Mouse (Mus musculus): ENCODE measurements around the gene Prcp. TPM values are rescaled to one million over a fixed set of nuclear protein-coding genes. Genes with fewer than 3 reads are reported as not detected.

Prcp gene
- polyA plus RNA-seq (2015; fragmentation: Nextera tagmentation; extraction: Ambion mirVana), result 12.7 and 13.5 TPM in 2 replicates

- WGBS (ENCODE audit: insufficient replicate concordance), result under 1% methylated on average over 53 of the region's 53 CpGs
- H3K4me1 ChIP-seq (replicated peaks), result peaks cover 61% of the 10 kb centered on the region
- H3K9ac ChIP-seq, result peak within 1 kb of the TSS; percentile 87
- 0 out of 2 replicates have a peak, but pooled peaks cover 8% of the 10 kb centered on the region for H3K36me3 ChIP-seq (replicated peaks)
- ATAC-seq (ENCODE audit: insufficient read depth), result peak; percentile 77
- peak within 1 kb of the TSS; percentile 84 for H3K4me3 ChIP-seq (replicated peaks)
- H3K9me3 ChIP-seq (replicated peaks), result no peaks in the 10 kb centered on the region
- no peaks in the 10 kb centered on the region for H3K27me3 ChIP-seq
- H3K4me2 ChIP-seq, result peak within 1 kb of the TSS; percentile 97
- peak within 1 kb of the TSS; percentile 99 for H3K27ac ChIP-seq (replicated peaks)
Observed at GRCm38 (mm10) chr7:92874116-92874675, at the start of gene Prcp, which contains the start of gene Ddias. Gene Prcp (plus strand): TSS chr7:92874470. Gene Ddias (minus strand): TSS chr7:92874247.

DNA sequence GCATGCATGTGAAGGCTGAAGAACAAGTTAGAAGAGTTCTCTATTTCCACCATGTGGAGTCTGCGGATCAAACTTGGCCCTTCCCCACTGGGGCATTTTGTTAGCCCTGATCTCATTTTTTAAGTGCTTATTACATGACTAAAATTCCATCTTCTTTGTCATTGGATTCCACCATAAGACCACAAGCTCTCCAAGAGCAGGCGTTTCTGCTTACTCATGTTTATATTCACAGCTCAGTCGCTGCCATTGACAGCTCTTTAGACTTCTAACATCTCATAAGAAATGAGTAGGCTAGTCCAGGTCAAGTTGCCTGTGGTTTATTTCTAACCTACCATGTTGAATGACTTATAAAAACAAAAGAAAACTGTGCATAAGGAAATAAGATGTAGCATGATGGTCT is 48.0 kb upstream of the Prcp start:
- Histone ChIP-seq H3K4me3 (replicated peaks) (no peak overlapping the region), H3K9me3 (replicated peaks) (no peaks in the 10 kb centered on the region), H3K4me1 (replicated peaks) (no peaks in the 10 kb centered on the region), H3K9ac (no peak overlapping the region), H3K27ac (replicated peaks) (no peak overlapping the region), H3K36me3 (replicated peaks) (no peaks in the 10 kb centered on the region), H3K4me2 (no peak overlapping the region), H3K27me3 (no peaks in the 10 kb centered on the region)
- 64% methylated on average over 3 of the region's 3 CpGs for WGBS (ENCODE audit: insufficient replicate concordance)
- ATAC-seq (ENCODE audit: insufficient read depth), result no peak

DNA sequence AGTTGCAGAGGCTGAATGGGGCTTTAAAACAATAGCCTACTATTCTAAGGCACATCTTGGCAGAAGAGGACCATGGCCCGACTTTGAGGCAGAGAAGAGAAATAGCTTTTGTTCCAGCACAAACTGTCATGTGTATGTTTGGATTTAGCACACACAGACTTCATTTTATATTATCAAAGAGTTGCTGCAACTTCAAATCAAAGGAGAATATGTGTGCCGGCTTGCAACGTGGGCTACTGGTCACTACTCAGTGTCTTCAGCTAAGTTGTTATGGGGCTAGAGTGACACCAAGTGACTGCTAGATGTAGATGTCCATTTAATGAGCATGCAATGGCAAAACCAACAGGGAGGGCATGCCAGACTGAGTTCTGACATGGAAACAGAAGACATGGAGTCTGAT is 46.3 kb upstream of the Prcp start:
- ATAC-seq (ENCODE audit: insufficient read depth), result no peak
- Histone ChIP-seq H3K4me1 (replicated peaks) (no peaks in the 10 kb centered on the region), H3K36me3 (replicated peaks) (no peaks in the 10 kb centered on the region), H3K4me2 (no peak overlapping the region), H3K27me3 (no peaks in the 10 kb centered on the region), H3K9ac (no peak overlapping the region), H3K27ac (replicated peaks) (no peak overlapping the region), H3K4me3 (replicated peaks) (no peak overlapping the region), H3K9me3 (replicated peaks) (no peaks in the 10 kb centered on the region)
- WGBS (ENCODE audit: insufficient replicate concordance), result 52% methylated on average over 3 of the region's 3 CpGs

DNA sequence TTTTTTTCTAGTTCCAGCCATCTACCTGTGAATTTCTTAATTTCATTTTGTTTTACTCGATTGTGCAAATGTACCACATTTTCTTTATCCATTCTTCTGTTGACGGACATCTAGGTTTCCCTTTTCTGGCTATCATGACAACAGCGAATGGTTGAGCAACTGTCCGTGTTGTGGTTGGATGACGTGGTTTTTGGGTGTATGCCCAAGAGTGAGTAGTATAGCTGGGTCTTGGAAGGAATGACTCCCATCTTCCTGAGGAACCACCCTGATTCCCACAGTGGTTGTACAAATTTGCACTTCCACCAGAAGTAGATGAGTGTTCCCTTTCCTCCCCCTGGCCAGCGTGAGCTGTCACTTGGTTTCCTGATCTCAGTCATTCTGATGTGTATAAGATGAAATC is 41.9 kb upstream of the Prcp start:
- Histone ChIP-seq H3K4me2 (no peak overlapping the region), H3K4me3 (replicated peaks) (no peak overlapping the region), H3K4me1 (replicated peaks) (no peaks in the 10 kb centered on the region), H3K36me3 (replicated peaks) (no peaks in the 10 kb centered on the region), H3K9ac (no peak overlapping the region), H3K27me3 (no peaks in the 10 kb centered on the region), H3K27ac (replicated peaks) (no peak overlapping the region), H3K9me3 (replicated peaks) (no peaks in the 10 kb centered on the region)
- ATAC-seq (ENCODE audit: insufficient read depth), result no peak
- WGBS (ENCODE audit: insufficient replicate concordance), result 49% methylated on average over 6 of the region's 6 CpGs

DNA sequence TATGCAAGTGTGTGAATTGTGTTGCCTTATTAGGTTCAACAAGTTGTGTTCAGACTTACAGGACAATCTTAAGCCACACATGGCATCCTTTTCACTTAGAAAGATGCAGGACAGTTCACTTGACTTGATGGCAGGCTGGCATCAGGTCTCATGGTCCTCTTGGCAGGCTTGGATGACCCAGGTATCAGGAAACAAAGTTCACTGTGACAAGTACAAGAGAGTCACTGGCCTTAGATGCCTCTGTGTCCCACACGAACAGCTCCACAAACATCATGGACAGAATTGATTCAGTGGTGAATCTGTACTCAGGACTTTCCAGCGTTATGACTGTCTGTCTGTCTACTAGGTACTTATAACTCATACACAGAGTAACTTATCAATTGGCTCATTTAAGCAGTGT is 39.9 kb upstream of the Prcp start:
- Histone ChIP-seq H3K27ac (replicated peaks) (no peak overlapping the region), H3K27me3 (no peaks in the 10 kb centered on the region), H3K4me2 (no peak overlapping the region), H3K9ac (no peak overlapping the region), H3K4me3 (replicated peaks) (no peak overlapping the region), H3K36me3 (replicated peaks) (no peaks in the 10 kb centered on the region), H3K9me3 (replicated peaks) (no peaks in the 10 kb centered on the region), H3K4me1 (replicated peaks) (no peaks in the 10 kb centered on the region)
- no peak for ATAC-seq (ENCODE audit: insufficient read depth)
- WGBS (ENCODE audit: insufficient replicate concordance), result 69% methylated on average over 2 of the region's 2 CpGs

DNA sequence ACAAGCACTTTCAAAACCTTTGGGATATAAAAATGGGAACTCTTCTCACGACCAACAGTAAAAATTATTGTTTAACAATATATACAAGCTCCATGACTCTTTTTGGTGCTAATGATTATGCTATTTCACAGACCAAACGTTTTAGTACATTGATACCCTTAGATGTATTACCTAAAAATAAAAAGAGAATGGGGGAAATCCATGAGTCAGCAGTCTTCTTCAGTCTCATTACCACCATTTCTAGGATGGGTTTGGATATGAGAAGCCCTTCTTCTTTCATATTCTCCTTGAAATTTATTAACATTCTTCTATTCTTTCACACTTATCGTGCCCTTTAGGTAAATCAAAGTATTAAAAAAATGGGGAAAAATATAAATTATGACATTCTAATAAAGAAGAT is 37.8 kb upstream of the Prcp start:
- H3K4me3 ChIP-seq (replicated peaks), result no peak overlapping the region
- no peaks in the 10 kb centered on the region for H3K36me3 ChIP-seq (replicated peaks)
- ATAC-seq (ENCODE audit: insufficient read depth), result no peak
- 53% methylated on average over 3 of the region's 3 CpGs for WGBS (ENCODE audit: insufficient replicate concordance)
- no peaks in the 10 kb centered on the region for H3K4me1 ChIP-seq (replicated peaks)
- no peak overlapping the region for H3K4me2 ChIP-seq
- no peaks in the 10 kb centered on the region for H3K9me3 ChIP-seq (replicated peaks)
- H3K27ac ChIP-seq (replicated peaks), result no peak overlapping the region
- H3K27me3 ChIP-seq, result no peaks in the 10 kb centered on the region
- no peak overlapping the region for H3K9ac ChIP-seq

DNA sequence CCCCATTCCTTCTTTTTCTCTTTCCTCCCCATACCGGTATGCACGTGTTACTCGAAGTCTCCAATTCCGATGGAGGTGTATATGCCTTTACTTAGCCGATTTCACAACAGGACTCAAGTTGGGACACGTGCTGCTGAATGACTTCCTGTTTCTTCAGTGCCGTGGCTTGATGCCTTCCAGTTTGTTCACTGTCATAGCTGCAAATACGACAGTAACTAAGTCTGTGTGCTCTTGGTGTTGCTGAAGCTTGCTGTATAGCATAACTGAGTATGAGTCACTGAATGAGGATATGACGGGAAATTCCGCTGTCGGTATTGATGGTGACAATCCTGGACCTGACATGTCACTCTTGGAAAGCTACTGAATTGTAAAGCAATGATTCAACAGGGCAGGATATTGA is 37.0 kb upstream of the Prcp start:
- Histone ChIP-seq H3K36me3 (replicated peaks) (no peaks in the 10 kb centered on the region), H3K27me3 (no peaks in the 10 kb centered on the region), H3K9me3 (replicated peaks) (no peaks in the 10 kb centered on the region), H3K9ac (no peak overlapping the region), H3K4me1 (replicated peaks) (no peaks in the 10 kb centered on the region), H3K4me2 (no peak overlapping the region), H3K4me3 (replicated peaks) (no peak overlapping the region), H3K27ac (replicated peaks) (no peak overlapping the region)
- no peak for ATAC-seq (ENCODE audit: insufficient read depth)
- 49% methylated on average over 11 of the region's 11 CpGs for WGBS (ENCODE audit: insufficient replicate concordance)

DNA sequence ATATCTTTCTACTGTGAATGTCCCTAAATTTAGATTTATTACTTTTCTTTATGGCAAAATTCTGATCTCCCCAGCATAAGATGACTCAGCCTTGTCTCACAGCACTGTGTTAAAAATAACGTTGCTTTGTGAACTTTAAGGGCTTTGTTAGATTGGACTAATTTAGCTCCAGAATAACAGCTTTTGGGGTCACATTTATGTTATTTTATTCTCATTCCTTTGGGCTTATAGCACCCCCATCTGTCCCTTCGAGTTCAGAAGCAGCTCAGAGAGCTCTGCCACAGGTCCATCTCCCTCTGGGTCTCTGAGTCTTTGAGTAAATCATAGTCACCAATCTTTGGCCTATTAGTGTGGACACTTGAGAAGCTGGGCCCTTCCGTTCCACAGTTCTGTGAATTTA is 36.4 kb upstream of the Prcp start:
- Histone ChIP-seq H3K4me2 (no peak overlapping the region), H3K27ac (replicated peaks) (no peak overlapping the region), H3K4me1 (replicated peaks) (no peaks in the 10 kb centered on the region), H3K9me3 (replicated peaks) (no peaks in the 10 kb centered on the region), H3K9ac (no peak overlapping the region), H3K36me3 (replicated peaks) (no peaks in the 10 kb centered on the region), H3K4me3 (replicated peaks) (no peak overlapping the region), H3K27me3 (no peaks in the 10 kb centered on the region)
- 51% methylated on average over 3 of the region's 3 CpGs for WGBS (ENCODE audit: insufficient replicate concordance)
- ATAC-seq (ENCODE audit: insufficient read depth), result no peak

- 49% methylated on average over 2 of the region's 2 CpGs for WGBS (ENCODE audit: insufficient replicate concordance)
- no peak overlapping the region for H3K4me3 ChIP-seq (replicated peaks)
- ATAC-seq (ENCODE audit: insufficient read depth), result no peak
- H3K27me3 ChIP-seq, result no peaks in the 10 kb centered on the region
- H3K9ac ChIP-seq, result no peak overlapping the region
- no peaks in the 10 kb centered on the region for H3K9me3 ChIP-seq (replicated peaks)
- H3K4me1 ChIP-seq (replicated peaks), result no peaks in the 10 kb centered on the region
- no peaks in the 10 kb centered on the region for H3K36me3 ChIP-seq (replicated peaks)
- H3K4me2 ChIP-seq, result no peak overlapping the region
- H3K27ac ChIP-seq (replicated peaks), result no peak overlapping the region
Observed at GRCm38 (mm10) chr7:92842254-92842653, 32.0 kb upstream of the Prcp start.

DNA sequence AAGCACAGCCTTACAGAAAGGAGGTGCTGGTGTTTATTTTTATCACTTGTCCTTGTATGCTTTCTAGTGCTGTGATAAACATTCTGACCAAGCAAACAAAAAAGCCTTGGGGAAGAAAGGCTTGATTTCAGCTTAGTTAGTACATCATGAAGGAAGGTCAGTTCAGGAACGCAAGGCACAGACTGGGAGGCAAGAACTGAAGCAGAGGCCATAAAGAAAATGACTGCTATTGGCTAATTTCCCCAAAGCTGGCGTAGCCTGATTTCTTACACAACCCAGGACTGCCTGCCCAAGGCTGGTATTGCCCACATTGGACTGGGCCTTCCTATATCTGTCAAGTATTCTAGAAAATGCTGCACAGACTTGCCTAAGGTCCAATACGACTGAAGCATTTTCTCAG is 26.0 kb upstream of the Prcp start:
- Histone ChIP-seq H3K27ac (replicated peaks) (no peak overlapping the region), H3K27me3 (no peaks in the 10 kb centered on the region), H3K4me3 (replicated peaks) (no peak overlapping the region), H3K9ac (no peak overlapping the region), H3K9me3 (replicated peaks) (no peaks in the 10 kb centered on the region), H3K4me1 (replicated peaks) (no peaks in the 10 kb centered on the region), H3K4me2 (no peak overlapping the region), H3K36me3 (replicated peaks) (no peaks in the 10 kb centered on the region)
- no peak for ATAC-seq (ENCODE audit: insufficient read depth)
- WGBS (ENCODE audit: insufficient replicate concordance), result 64% methylated on average over 3 of the region's 3 CpGs

GRCm38 (mm10) chr7:92866526-92866925 is 7.7 kb upstream of the Prcp start:
- no peak for ATAC-seq (ENCODE audit: insufficient read depth)

GRCm38 (mm10) chr7:92870161-92870560 is 4.1 kb upstream of the Prcp start:
- Histone ChIP-seq H3K27ac (replicated peaks) (no peak overlapping the region), H3K36me3 (replicated peaks) (peaks cover 23% of the 10 kb centered on the region), H3K4me3 (replicated peaks) (no peak overlapping the region), H3K9me3 (replicated peaks) (no peaks in the 10 kb centered on the region), H3K4me1 (replicated peaks) (peaks cover 25% of the 10 kb centered on the region), H3K27me3 (no peaks in the 10 kb centered on the region), H3K9ac (no peak overlapping the region), H3K4me2 (no peak overlapping the region)
- WGBS (ENCODE audit: insufficient replicate concordance), result 58% methylated on average over 3 of the region's 3 CpGs
- ATAC-seq (ENCODE audit: insufficient read depth), result no peak

More at GRCm38 (mm10) chr7:92866526-92866925, 7.7 kb upstream of the Prcp start:
- WGBS (ENCODE audit: insufficient replicate concordance), result 37% methylated on average over 2 of the region's 2 CpGs
- Histone ChIP-seq H3K4me1 (replicated peaks) (peaks cover 4% of the 10 kb centered on the region), H3K9ac (no peak overlapping the region), H3K4me3 (replicated peaks) (no peak overlapping the region), H3K36me3 (replicated peaks) (peaks cover 29% of the 10 kb centered on the region), H3K4me2 (no peak overlapping the region), H3K27me3 (no peaks in the 10 kb centered on the region), H3K27ac (replicated peaks) (no peak overlapping the region), H3K9me3 (replicated peaks) (no peaks in the 10 kb centered on the region)
